Mouse (Mus musculus) embryo, embryonic 10 days (tissue): ENCODE results near the gene Sppl2b.

ENCODE experiments used
- DNase-seq: peaks from one replicate; pipeline ENCODE4 v3.0.0-alpha.2; 2015; ENCODE audit warnings: low spot score

Gene Sppl2b

DNA sequence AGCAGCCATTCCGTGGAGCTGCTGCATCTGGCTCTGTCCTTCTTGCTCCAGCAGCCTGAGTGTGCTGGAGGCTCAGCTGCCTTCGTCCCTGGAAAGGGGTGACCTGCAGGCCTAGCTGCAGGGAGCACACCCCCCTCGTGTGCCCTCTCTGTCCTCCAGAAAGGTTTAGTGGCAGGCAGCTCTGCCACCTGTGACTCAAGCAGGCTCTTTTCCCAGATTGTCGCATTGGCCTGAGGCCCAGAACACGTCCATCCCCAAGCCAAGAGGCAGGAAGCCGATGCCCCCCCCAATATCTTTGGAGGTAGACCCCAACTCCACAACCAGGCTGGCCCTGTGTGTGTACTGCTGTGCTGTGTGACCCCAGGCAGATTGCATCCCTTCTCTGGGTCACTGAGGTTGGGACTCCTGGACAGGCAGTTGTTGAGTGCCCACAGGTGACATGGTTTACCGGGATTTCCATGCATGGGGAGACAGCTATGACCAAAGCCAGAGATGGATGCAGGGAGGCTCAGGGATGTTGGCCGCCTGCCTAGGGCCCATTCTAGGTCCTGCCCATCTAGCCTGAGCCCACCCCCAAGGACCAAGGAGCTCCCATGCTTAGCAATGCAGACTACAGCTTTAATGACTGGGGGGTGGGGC is 9.9 kb upstream of the Sppl2b start:
- no peak for DNase-seq

DNA sequence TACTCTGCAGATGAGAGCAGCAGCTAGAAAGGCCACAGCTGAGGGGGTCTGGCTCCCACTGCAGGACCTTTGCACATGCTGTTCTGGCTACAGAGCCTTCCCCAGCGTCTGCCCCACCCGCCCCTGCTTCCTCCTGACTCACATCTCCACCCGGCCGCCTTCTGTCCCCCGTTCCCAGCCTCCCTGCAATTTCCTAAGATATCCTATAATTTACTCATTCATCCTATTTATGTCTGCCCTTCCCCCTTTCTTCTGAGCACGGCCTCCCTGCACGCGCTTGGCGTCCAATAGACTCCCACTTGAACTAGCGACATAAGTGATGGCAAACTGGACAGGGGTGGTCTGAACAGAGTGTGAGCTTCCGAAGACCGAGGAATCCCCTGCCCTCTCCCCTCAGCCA is 9.3 kb upstream of the Sppl2b start:
- DNase-seq = no peak

DNA sequence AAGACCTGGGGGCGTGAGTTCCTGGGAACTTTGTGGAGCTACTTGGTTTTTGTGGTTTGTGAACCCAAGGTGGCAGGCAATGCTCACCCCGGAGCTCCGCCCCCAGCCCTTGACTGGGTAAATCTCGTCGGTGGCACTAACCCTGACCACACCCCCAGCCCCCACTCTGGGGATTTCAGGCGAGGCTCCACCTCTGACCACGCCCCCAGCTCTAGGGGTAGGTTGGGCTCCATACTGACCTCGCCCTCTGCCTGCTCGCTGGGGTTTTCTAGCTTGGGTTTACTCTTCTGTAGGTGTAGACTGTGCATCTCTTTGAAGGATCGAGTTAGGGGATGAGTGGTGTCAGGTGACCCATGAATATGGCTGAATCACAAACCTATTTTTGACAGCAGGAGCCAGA is 6.5 kb upstream of the Sppl2b start:
- DNase-seq = peak; percentile 66

DNA sequence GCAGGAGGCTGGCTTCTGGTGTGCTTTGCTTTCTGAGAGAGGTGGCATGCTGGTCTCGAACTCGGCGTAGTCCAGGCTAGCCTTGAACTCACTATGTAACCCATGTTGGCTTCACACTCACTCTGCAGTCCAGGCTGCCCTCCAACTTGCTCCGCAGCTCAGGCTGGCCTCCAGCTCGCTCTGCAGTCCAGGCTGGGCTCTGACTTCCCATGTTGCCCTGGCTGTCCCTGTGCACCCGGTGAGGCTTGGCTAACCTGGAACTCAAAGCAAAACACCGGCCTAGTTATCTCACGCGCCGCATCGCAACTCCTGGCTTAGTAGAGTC is 636 bp downstream of the Sppl2b start:
- peak; percentile 21 for DNase-seq

DNA sequence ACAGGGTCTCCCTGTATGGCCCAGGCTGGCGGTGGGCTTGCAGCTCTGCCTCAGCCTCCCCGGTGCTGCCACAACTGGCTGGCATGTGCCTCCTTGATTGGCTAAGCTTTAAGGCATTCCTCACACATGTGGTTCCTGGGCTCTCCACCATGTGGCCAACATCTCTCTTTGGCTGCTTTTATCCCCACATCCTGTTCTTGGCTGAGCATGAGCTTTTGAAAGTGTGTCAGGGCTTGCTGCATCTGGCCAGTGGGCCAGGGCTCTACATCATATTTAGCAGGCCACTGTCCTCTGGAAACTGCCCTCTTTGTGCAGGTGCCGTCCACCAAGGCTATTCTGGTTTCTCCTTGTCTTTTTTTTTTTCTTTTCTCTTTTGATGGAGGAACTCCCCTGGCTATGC is 1.2 kb downstream of the Sppl2b start:
- DNase-seq = peak; percentile 35

DNA sequence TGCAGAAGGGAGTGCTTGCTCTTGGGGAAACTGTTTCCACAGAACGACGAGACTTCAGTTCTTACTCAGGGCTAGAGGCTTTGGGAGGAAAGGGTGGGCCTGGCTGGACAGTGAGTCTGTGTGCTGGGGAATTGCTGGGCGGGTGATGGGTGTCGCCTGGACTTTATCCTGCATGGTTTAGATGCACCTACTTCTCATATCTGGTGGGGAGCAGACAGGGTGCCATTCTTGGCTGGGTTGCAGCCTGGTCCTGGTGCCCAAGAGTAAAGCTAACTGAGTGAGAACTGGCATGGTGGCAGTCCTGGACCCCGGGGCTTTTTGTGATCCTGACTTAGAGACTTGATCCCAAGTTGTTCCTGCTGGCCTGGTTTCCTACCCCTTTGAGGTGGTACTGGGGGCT is 1.8 kb downstream of the Sppl2b start:
- DNase-seq = no peak

DNA sequence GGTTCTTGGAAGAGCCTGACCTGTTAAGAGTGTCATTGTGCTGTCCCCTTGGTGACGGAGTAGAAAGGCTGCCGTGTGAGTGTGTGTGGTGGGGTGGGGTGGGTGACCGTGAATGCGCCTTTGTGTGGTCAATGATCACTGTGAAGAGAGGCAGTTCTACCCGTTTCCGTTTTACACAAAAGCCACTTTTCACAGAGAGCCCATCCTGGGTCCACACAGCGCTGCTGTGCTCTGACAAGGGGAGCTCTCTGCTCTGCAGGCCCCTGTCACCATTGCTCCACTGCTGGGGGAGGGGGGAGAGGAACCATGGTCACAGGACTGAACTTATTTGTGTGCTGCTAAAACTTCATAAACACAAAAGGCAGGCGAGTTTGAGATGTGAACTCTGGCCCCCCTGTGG is 2.3 kb downstream of the Sppl2b start:
- DNase-seq = no peak

DNA sequence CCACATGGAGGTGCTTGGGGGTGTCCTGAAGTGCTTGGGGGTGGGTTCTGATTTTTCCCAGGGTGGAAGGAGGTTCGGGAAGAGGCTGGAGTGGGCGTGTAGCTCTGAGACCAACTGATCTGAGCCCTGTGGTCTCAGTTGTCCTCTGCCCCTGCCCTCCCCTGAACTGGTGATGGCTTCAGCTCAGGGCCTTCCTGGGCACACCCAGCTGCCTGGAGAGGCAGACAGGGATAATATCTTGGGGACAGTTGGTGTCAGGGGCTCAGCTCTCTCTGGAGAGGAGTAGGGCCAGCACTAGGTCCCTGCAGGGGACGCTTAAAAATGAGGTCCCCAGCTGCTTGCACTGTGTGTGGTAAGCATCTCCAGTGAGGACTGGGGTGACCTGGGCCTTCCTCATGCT is 2.8 kb downstream of the Sppl2b start:
- no peak for DNase-seq

DNA sequence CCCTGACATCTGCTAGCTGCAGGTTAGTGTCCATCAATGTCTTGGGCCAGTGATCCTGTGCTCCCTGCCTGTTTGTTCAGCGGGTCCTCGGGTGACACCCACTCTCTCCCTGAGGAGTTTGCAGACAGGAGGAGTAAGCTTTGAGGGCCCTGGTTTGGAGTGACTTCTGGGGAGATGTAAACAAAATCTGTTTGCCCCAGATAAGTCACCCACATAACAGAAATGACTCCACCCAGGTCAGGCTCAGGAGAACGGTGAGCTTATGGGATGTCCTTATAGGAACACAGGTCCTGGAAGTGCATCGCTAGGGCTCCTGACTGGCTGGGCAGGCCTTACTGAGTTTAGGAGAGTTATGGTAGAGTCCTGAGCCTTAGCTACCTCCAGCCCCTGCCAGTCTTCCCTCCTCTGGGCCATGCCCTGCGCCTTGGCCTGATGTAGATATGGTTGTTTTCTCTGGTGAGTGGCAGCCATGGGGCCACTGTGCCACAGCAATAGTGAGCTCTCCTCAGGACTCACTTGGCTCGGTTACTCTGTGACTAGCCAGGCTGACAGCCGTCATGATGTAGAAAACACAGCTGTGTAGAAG is 3.4 kb downstream of the Sppl2b start:
- DNase-seq = no peak

DNA sequence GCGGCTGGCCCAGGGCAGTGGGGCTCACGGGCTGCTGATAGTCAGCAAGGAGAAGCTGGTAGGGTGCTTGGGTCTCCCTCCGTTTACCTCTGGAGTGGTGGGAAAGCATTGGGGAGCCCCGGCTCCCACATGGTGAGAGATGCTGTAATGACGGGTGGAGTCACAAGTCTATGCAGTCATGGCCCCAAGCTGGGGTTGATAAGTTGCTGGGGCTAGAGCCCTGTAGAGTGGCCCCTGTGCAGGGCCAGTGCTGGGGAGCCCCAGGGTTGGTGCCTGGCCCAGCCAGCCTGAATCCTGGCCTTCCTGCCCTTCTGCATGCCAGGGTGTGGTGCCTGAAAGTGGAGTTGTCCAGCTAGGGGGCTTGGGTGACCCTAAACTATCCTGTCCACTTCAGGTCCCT is 7.2 kb downstream of the Sppl2b start:
- no peak for DNase-seq

DNA sequence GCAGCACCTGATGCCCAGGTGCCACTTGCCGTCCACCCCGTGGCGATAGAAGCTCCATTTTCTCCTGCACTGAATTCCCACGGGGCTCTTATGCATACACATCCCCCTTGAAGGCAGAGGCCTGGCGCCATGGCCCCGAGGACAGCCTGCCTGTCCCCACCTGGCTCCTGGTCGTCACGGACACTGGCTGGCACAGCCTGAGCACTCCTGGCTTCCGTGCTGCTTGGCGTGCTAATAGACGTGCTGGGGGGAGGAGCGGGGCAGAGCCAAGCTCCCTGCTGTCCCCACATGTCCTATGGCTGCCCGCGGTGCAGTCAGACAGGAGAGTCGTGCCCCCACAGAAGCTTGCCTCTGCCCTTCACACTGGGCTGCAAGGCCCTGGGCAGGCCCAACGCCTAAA is 9.4 kb downstream of the Sppl2b start:
- DNase-seq = no peak

DNA sequence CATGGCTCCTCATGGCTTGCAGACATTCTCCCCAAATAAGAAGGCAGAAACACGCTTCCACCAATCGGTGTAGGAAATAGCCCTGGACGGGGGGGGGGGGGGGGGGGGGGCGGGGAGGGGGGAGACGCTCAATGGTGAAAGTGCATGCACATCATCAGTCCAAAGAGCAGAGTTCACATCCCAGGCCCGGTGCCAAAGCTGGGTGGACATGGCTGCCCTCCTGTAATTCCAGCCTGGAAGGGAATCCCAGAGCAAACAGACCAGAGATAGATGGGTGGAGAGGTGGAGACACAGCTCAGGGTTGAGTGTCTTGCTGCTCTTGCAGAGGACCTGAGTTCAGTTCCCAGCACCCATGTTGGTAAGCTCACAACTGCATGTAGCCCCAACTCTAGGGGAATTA is 15.9 kb downstream of the Sppl2b start:
- DNase-seq = no peak

DNA sequence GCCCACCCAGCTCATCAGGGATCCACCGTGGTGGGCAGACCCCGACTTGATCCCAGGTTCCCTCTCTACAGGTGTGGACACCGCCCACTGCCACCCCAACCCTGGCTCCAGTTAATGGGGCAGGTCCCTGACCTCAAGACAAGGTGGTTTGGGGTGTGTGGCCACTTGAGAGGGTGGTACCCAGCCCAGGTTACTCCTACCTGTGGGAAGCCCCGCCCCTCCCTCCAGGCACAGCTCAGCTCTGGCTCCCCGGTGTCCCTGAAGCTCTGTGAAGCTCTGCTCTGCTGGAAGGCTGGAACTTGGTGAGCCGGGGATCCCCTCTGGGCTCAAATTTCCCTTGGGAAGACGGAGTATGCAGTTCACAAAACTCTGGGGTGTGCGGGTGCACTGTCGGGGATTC is 16.5 kb downstream of the Sppl2b start, which contains the start of gene Tmprss9:
Gene Tmprss9, plus strand, starts transcription at position 268 of the 400 bp plus-strand sequence.
- no peak for DNase-seq

DNA sequence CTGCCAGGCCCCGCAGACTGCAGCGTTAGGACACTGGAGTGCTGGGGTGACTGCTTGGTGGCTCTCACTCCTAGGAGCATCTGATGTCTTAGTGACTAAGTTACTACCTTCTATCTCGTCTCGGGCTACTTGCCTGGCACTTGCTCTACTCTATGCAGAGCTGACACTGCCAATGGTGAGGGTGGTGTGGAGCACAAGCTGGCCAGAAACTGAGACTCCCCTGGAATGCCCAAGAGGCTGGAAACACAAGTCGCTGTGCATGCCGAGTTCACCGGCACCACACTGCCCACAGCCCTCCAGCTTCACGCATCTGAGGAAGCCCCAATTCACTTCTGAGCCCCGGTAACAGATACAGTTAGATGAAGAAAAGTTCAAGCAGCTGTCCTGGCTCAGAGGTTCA is 19.0 kb downstream of the Sppl2b start:
- DNase-seq = no peak

DNA sequence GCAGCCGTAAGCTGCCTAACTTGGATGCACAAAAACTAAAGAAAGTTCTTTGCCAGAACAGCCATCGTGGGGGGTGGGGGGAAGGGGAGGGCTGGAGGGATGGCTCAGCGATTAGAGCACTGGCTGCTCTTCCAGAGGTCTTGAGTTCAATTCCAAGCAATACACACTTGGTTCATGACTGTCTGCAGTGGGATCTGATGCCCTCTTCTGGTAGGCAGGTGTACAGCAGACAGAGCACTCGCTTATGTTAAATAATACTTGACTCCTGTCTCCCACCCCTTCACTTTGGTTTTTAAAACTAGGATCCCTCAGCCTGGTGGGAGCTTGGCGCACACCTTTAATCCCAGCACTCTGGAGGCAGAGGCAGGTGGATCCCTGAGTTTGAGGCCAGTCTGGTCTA is 21.0 kb downstream of the Sppl2b start:
- peak; percentile 74 for DNase-seq

DNA sequence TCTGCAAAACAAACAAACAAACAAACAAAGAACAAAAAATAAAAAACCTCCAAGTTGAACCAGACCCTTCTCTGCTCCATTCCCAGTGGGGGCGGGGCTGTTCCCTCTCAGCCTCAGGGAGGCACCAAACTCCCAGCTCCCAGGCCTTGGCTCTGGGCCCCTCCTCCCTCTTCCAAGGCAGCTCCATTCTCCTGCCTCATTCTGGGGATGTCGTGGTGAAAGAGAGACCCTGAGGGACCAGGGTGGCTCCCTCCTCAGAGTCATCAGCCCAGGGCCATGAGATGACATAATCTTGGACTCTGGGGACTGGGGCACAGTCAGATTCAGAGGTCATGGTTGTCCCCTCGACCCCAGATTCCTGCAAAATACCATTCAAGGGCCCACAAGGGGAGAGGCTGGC is 21.5 kb downstream of the Sppl2b start:
- DNase-seq = no peak

DNA sequence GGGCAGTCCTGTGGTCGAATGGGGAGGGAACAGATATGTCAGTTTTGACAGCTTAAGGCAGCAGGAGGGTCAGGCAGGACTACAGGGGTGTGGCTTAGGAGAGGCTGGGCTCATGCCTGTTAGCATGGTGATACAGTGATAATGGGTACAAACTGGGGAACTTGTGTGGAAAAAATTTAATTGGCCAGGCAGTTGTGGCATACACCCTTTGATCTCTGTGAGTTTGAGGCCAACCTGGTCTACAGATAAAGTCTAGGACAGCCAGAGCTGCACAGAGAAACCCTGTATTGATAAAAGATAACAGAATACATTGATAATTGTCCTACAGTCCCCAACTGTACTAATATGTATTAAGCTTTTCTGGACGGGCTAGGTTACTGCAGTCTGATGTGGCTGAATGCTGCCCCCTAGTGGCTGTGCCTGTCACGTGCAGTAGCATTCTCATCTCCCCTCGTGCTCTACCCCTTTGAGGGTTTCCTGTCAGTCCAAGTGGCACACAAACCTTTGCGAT is 25.1 kb downstream of the Sppl2b start:
- DNase-seq = peak; percentile 86

DNA sequence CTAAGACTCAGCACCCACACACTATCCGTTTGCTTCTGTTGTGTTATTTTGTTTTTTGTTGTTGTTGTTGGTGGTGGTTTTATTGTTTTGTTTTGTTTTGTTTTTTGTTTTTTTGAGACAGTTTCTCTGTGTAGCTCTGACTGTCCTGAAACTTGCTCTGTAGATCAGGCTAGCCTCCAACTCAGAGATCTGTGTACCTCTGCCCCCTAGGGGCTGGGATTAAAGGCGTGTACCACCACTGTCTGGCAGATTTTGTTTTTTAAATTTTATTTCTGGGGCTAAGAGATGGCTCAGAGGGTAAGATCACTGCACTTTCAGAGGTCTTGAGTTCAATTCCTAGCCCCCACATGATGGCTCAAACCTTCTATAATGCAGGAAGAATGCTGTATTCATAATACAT is 25.8 kb downstream of the Sppl2b start:
- DNase-seq = no peak

DNA sequence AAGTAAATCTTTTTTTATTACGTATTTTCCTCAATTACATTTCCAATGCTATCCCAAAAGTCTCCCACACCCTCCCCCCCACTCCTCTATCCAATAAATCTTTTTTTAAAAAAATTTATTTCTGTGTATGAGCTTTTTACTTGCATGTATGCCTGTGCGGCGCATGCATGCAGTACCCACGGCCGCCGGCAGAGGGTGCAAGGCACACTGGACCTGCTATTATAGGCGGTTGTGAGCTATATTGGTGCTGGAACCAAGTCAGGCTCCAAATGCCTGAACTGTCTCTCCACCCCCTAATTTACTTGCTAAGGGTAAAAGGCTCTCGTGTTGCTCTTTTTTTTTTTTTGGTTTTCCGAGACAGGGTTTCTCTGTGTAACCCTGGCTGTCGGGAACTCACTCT is 26.2 kb downstream of the Sppl2b start:
- peak; percentile 78 for DNase-seq

DNA sequence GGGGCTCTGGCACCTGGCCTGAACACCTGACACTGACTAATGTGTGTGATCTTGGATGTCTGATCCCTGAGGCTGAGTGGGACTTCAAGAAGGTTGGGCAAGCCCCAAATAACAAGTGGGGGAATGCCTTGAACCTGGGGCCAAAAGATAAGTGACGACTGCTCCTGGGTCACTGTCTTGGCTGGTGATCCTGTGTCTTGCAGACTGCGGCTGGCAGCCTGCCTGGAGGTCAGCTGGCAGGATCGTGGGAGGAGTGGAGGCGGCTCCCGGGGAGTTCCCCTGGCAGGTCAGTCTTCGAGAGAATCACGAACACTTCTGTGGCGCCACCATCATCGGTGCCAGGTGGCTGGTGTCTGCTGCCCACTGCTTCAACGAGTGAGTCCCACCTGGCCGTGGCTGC is 32.1 kb downstream of the Sppl2b start:
- no peak for DNase-seq

DNA sequence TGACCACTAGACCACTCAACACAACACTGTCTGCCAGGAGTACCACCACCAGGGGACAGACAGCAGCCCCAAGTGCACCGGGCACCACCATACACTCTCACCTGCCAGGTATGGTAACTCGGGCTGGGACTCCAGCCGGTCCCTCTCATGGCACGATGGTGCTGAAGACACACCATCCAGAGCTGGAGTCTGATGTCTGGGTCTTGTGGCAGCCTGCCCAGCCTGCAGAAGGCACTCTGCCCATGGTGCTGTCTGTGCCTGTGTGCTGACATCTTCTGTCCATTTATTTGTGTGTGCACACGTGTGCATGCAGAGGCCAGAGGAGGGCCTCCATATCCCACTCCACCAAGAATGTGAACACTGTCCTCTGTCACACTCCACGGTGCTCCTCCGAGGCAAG is 40.0 kb downstream of the Sppl2b start:
- no peak for DNase-seq

DNA sequence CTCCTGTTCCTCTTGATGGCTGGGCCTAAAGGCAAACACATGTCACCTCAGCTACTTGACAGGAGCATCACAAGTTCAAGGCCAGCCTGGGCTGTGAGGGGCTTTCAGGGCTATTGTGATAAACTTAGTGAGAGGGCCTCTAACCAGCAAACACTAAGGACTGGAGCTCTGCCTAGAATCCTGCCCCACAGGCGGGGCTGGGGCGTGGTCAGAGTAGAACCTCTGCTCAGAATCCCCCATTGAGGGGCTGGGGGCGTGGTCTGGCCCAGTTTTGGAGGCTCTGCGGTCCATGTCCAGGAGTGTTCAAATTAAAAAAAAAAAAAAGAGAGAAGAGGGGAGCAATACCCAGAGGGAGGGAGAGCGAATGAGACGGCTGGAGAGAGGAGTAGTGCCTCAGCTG is 40.6 kb downstream of the Sppl2b start:
- no peak for DNase-seq

DNA sequence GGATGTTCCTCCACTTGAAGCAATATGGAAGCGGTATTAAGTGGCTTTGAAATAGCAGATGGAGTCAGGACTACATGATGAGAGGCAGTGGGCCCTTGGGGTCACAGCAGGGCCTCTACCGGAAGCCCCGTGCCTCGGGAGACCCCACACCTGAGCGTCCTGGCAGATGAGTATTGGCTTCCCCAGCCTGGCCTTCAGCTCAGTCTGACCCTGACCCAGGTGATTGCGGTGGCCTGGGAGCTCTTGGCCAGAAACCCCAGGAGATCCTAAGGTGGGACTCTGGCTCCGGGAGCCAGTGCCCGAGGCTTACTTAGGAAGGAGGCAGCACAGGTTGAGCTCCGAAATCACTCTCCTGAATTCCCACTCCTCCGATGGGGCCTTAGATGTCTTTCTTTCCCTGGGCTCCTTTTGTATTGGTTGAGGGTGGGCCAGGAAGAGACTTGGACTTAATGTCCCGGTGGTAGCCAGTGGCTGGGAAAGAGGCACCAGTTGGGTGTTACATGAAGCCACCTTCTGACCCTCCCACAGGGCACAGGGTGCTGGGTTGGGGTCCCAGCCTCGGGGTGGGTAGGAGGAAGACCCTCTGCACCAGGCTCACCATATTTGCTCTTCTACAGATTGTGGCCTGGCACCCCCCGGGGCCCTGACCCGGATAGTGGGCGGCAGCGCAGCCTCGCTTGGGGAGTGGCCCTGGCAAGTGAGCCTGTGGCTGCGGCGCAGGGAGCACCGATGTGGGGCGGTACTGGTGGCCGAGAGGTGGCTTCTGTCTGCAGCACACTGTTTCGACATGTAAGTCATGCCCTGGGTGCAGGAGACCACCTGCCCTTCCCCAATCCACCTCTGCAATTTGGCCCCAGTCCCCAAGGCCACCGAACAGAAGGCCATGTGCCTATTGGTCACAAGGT is 41.8 kb downstream of the Sppl2b start:
- DNase-seq = no peak
